Mouse (Mus musculus) lung, embryonic 14.5 days (tissue): ENCODE measurements around the gene Btg1. TPM values are rescaled to one million over a fixed set of nuclear protein-coding genes. Genes with fewer than 3 reads are reported as not detected.
A peak's percentile ranks its signal among the peaks of the same experiment; 100 is the strongest.

ENCODE experiments used
- ATAC-seq: fragments of 200-750 bp; cut with Nextera tagmentation; 2 replicates; pipeline ENCODE4 v1.8.0; 2017; ENCODE audit warnings: mild to moderate bottlenecking, moderate TSS enrichment, moderate library complexity; ENCODE audit not compliant: insufficient read depth
- DNase-seq: peaks from one replicate; pipeline ENCODE4 v3.0.0-alpha.2; 2015
- H3K27ac ChIP-seq: fragments of 300-500 bp; sonication (generic); 2 replicates; pipeline ENCODE4 v1.5.1; 2014; ENCODE audit warnings: low read depth, mild to moderate bottlenecking, moderate library complexity
- H3K27me3 ChIP-seq: fragments of 300-500 bp; sonication (generic); 2 replicates; pipeline ENCODE4 v1.6.1; 2014; ENCODE audit warnings: low read length, control low read depth; ENCODE audit not compliant: insufficient read depth
- H3K36me3 ChIP-seq: fragments of 300-500 bp; sonication (generic); 2 replicates; pipeline ENCODE4 v1.6.1; 2014; ENCODE audit warnings: control low read depth; ENCODE audit not compliant: insufficient read depth
- H3K4me1 ChIP-seq: fragments of 300-500 bp; sonication (generic); 2 replicates; pipeline ENCODE4 v1.6.1; 2014; ENCODE audit warnings: antibody characterized with exemption, control low read depth; ENCODE audit not compliant: insufficient read depth
- H3K4me2 ChIP-seq: fragments of 300-500 bp; sonication (generic); 2 replicates; pipeline ENCODE4 v1.6.1; 2014; ENCODE audit warnings: mild to moderate bottlenecking
- H3K4me3 ChIP-seq: fragments of 300-500 bp; sonication (generic); 2 replicates; pipeline ENCODE4 v1.5.1; 2014; ENCODE audit warnings: low read depth, low read length
- H3K9ac ChIP-seq: fragments of 300-500 bp; sonication (generic); 2 replicates; pipeline ENCODE4 v1.6.1; 2014
- H3K9me3 ChIP-seq: fragments of 300-500 bp; sonication (generic); 2 replicates; pipeline ENCODE4 v1.6.1; 2016; ENCODE audit warnings: low read depth, low read length, control low read depth
- CTCF ChIP-seq: IDR thresholded peaks from 2 replicates; pipeline ENCODE4 v1.5.1; 2016; ENCODE audit warnings: antibody characterized with exemption, low read depth
- WGBS: fragments of 180-500 bp; shearing (Covaris S2); extraction: QIAGEN DNeasy Blood & Tissue Kit; methylation state at CpG from one replicate; pipeline ENCODE4 v1.1.7; 2014; 5-methylcytosine and 5-hydroxymethylcytosine counted together
- polyA plus RNA-seq: library from polyadenylated mRNA; unstranded; fragments of >200 nt; fragmentation: Nextera tagmentation; extraction: Ambion mirVana; gene quantifications from 2 replicates; pipeline ENCODE4 v1.2.1, GENCODE M21; 2014

Gene Btg1
- polyA plus RNA-seq, 1 experiment from 2014 or later, result 67.4 TPM

DNA sequence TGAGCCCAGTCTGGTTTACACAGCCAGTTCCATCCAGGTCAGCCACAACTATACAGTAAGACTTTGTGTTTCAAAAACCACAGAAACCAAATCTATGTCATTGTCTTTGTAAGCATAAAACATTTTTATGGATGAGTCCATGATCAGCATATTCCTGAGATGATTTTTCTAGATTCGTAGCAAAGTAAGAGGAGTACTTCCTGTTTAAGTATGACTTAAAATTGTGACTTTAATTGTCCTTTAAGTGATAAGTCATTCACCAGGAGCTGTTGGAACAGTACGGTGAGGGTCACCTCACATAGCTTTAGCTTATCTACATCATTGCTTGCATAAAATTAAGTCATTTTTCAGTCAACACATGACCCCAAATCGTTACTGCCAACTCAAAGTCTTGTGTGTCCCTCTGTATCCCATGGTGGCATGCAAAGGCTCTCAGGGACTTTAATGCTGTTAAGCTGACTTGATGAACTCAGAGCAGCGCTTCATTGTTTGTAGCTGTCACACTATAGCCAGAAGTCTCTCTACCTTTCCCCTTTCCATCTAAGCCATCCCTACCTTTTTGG lies 6.9 kb downstream of the Btg1 start:
- Histone ChIP-seq H3K4me1 (0 out of 2 replicates have a peak, but pooled peaks cover 8% of the 10 kb centered on the region), H3K27me3 (no peaks in the 10 kb centered on the region), H3K27ac (no peak overlapping the region), H3K4me3 (no peak overlapping the region), H3K4me2 (peak overlapping the region; percentile 85; the same call in 1 of the 2 replicates), H3K36me3 (peaks cover 65% of the 10 kb centered on the region), H3K9ac (no peak overlapping the region), H3K9me3 (no peaks in the 10 kb centered on the region)
- DNase-seq (no peak), ATAC-seq (no peak)
- TF ChIP-seq CTCF, result no peak
- 84% methylated on average over 4 of the region's 4 CpGs for WGBS

DNA sequence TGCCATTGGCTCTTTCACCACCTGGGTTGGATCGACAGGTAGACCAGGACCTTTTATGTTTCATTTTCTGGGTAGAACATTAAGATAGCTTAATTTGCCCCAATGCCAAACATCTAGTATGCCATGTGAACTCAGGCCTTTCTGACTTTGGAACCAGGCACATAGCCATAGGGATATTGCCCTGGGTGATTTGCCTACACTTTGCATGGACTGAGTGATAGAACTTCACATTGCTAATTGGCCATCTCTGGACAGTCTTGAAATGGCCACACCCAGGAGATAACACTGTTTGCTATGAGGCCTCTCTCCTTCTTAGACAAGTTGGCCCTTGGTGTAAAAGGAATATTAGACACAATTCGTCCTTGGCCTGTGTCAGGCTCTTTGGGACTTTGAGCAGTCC lies 7.6 kb downstream of the Btg1 start:
- Histone ChIP-seq H3K4me3 (no peak overlapping the region), H3K27ac (no peak overlapping the region), H3K27me3 (no peaks in the 10 kb centered on the region), H3K9me3 (no peaks in the 10 kb centered on the region), H3K9ac (no peak overlapping the region), H3K36me3 (peaks cover 72% of the 10 kb centered on the region), H3K4me1 (0 out of 2 replicates have a peak, but pooled peaks cover 8% of the 10 kb centered on the region), H3K4me2 (no peak overlapping the region)
- DNase-seq (no peak), ATAC-seq (no peak)
- 86% methylated on average over 2 of the region's 2 CpGs for WGBS
- no peak for TF ChIP-seq CTCF

DNA sequence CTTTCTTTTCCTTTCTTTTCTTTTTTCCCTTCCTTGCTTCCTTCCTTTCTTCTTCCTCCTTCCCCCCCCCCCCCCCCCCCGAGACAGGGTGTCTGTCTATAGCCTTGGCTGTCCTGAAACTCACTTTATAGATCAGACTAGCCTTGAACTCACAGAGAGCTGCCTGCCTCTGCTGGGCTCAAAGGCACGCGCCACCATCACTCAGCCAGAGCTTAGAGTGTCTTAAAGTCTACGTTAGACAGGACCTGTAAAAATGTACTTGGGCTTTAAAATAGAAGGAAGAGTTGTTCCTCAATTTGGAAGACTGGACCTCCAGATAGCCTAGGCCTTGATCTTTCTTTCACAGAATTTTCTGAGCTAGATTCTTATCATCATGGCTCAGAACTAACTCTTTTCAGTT lies 8.3 kb downstream of the Btg1 start:
- Histone ChIP-seq H3K9me3 (no peaks in the 10 kb centered on the region), H3K4me2 (no peak overlapping the region), H3K36me3 (peaks cover 67% of the 10 kb centered on the region), H3K4me1 (0 out of 2 replicates have a peak, but pooled peaks cover 8% of the 10 kb centered on the region), H3K27me3 (no peaks in the 10 kb centered on the region), H3K4me3 (no peak overlapping the region), H3K27ac (no peak overlapping the region), H3K9ac (no peak overlapping the region)
- ATAC-seq (no peak), DNase-seq (no peak)
- 88% methylated on average over 3 of the region's 4 CpGs for WGBS
- no peak for TF ChIP-seq CTCF

DNA sequence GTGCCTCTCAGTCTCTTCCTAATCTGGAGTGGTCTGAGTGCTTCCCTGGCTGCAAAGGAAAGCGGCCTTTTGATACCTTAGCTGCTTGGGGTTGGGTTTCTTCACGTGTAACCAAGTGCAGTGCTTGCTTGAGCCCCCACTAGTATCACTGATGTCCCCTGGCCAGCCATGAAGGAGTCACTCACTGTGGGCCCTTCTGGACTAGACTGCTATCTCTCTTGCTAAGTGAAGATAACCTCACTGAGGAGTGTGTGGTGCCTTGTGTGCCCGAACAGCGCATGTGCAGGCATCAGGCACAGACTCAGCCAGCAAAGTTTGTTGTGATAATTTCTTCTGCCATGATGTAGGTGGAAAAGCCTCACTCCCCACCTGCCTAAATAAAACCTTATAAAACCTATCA lies 8.9 kb downstream of the Btg1 start:
- Histone ChIP-seq H3K9me3 (no peaks in the 10 kb centered on the region), H3K4me2 (no peak overlapping the region), H3K36me3 (peaks cover 63% of the 10 kb centered on the region), H3K4me3 (no peak overlapping the region), H3K4me1 (0 out of 2 replicates have a peak, but pooled peaks cover 8% of the 10 kb centered on the region), H3K9ac (no peak overlapping the region), H3K27ac (no peak overlapping the region), H3K27me3 (no peaks in the 10 kb centered on the region)
- 69% methylated on average over 4 of the region's 4 CpGs for WGBS
- no peak for DNase-seq
- no peak for TF ChIP-seq CTCF
- ATAC-seq, result no peak

DNA sequence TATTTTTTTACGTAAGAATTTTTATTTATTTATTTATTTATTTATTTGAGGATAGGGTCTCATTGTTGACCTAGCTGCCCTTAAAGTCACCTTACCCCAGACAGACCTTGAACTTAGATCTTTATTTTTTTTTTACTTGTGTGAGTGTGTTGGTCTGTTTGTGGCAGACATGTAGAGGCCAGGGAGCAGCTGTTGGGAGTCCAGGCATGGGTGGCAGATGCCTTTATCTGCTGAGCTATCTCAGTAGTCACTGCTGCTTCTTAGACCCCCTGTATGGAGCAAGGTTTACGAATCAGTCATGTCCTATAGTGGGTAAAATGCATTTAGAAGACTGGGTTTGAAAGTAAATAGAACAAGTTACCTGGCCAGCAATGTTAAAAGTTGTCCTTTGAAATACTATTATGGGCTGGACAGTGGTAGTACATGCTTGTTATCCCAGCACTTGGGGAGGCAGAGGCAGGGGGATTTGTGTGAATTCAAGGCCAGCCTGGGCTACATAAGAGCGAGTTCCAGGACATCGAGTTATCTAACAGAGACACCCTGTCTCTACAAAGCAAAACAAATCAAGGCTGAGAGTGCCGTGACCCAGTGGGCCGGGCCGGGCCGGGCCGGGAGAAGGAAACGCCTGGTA lies 9.4 kb downstream of the Btg1 start:
- 82% methylated on average over 10 of the region's 10 CpGs for WGBS
- H3K36me3 ChIP-seq, result peaks cover 58% of the 10 kb centered on the region
- H3K9ac ChIP-seq, result no peak overlapping the region
- ATAC-seq, result no peak
- no peaks in the 10 kb centered on the region for H3K9me3 ChIP-seq
- no peak for DNase-seq
- no peak overlapping the region for H3K27ac ChIP-seq
- H3K27me3 ChIP-seq, result no peaks in the 10 kb centered on the region
- no peak overlapping the region for H3K4me2 ChIP-seq
- H3K4me1 ChIP-seq, result 0 out of 2 replicates have a peak, but pooled peaks cover 8% of the 10 kb centered on the region
- no peak overlapping the region for H3K4me3 ChIP-seq
- no peak for TF ChIP-seq CTCF

DNA sequence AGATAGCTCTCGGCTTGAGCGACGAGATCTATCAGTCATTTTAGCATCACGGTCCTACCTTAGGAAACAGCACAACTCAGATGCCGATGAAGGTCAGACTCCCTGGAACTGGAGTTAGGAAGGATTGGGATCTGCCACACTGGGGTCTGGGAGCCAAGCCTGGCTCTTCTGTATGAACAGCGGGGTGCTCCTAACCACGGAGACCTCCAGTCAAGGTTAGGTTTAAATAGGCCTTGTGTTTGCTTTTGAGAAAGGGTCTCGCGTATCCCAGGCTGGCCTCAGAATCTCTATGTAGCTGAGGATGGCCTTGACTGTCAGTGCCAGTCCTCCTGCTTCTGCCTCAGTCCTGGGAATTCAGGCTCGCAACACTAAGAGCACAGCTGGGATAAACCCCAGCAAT lies 10.5 kb downstream of the Btg1 start:
- no peak overlapping the region for H3K27ac ChIP-seq
- no peak overlapping the region for H3K4me2 ChIP-seq
- DNase-seq (no peak), ATAC-seq (no peak)
- peaks cover 48% of the 10 kb centered on the region for H3K36me3 ChIP-seq
- 89% methylated on average over 10 of the region's 10 CpGs for WGBS
- H3K9me3 ChIP-seq, result no peaks in the 10 kb centered on the region
- no peak overlapping the region for H3K9ac ChIP-seq
- no peaks in the 10 kb centered on the region for H3K27me3 ChIP-seq
- H3K4me3 ChIP-seq, result no peak overlapping the region
- 0 out of 2 replicates have a peak, but pooled peaks cover 8% of the 10 kb centered on the region for H3K4me1 ChIP-seq
- TF ChIP-seq CTCF, result no peak

DNA sequence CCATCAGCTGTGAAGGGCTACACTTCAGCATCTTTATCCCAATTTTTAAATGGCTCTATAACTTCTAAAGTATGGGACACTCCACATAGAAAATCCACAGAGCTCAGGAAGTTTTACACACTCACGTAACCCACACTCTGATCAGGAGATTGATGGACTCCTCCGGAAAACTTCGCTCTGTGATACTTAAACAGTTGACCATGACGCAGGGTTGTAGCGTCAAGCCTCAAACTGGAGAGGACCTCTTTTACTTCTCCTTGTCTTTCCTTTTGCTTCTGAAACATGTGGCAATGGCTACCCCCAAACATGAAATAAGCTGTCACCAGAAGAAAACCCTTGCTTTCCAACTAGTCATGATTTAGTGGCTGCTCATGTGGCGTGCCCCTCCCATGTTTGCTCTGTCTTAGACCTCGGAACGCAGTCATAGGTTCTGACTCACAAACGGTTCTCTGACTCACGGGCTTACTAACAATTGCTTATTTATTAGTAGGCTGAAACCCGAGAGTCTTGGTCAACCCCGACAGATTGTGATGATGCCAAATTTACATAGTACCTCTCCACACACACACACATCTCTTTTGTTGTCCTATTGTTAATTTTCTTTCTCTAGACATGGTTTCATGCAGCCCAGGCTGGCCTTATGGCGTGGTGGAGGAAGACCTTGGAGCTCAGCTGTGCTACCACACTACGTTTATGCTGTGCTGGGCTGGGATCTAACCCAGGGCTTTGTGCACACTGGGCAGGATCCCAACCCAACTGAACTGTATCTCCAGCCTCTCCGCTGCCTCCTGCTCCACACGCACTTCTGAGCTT lies 11.5 kb downstream of the Btg1 start:
- H3K27me3 ChIP-seq, result no peaks in the 10 kb centered on the region
- 81% methylated on average over 16 of the region's 16 CpGs for WGBS
- ATAC-seq (no peak), DNase-seq (no peak)
- H3K9ac ChIP-seq, result no peak overlapping the region
- H3K4me1 ChIP-seq, result 0 out of 2 replicates have a peak, but pooled peaks cover 7% of the 10 kb centered on the region
- no peak overlapping the region for H3K4me2 ChIP-seq
- H3K36me3 ChIP-seq, result peaks cover 40% of the 10 kb centered on the region
- H3K27ac ChIP-seq, result no peak overlapping the region
- TF ChIP-seq CTCF, result no peak
- H3K9me3 ChIP-seq, result no peaks in the 10 kb centered on the region
- no peak overlapping the region for H3K4me3 ChIP-seq
